Mouse (Mus musculus): ENCODE results near the gene Rbm20. TPM values are rescaled to one million over a fixed set of nuclear protein-coding genes. Genes with fewer than 3 reads are reported as not detected.

Gene Rbm20
- total and polyA plus RNA-seq, 2 experiments from 2014 or later = 1.4 to 3.4 TPM

GRCm38 (mm10) chr19:53881786-53882185 lies 204.7 kb downstream of the Rbm20 start:
- TF ChIP-seq CTCF (IDR thresholded peaks at IDR 0.05; ENCODE audit: low read depth) = no peak
- Histone ChIP-seq H3K4me1 (ENCODE audit: insufficient read depth) (no peaks in the 10 kb centered on the region), H3K9me3 (ENCODE audit: low read length) (no peaks in the 10 kb centered on the region), H3K4me3 (ENCODE audit: low read depth, low read length) (no peak overlapping the region), H3K9ac (no peak overlapping the region), H3K36me3 (ENCODE audit: insufficient read depth) (no peaks in the 10 kb centered on the region), H3K27ac (ENCODE audit: low read depth, low read length) (no peak overlapping the region), H3K27me3 (ENCODE audit: insufficient read depth, low read length) (no peaks in the 10 kb centered on the region), H3K4me2 (ENCODE audit: low read depth) (no peak overlapping the region)
- no peak for DNase-seq
- 64% methylated on average over 5 of the region's 5 CpGs for WGBS
- no peak for ATAC-seq

DNA sequence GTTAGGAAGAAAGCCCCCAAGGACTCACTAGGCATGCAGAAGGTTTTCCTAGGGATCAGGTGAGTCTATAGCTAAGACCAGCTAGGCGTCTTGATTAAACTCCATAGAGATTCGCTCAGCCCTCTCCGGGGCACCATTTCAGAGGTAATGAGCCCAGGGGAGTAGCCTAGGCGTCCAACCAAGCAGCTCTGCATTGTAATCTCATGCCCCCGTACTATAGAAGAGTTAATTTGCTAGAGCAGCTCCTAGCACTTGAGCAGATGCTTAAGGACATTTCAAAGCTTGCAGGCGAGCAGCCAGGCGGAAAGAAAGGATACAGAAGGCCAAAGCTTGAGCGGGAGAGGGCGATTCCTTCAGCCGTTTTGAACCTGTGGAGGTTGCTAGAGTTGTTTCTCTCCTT lies 208.3 kb downstream of the Rbm20 start:
- no peaks in the 10 kb centered on the region for H3K27me3 ChIP-seq (ENCODE audit: insufficient read depth, low read length)
- no peaks in the 10 kb centered on the region for H3K36me3 ChIP-seq (ENCODE audit: insufficient read depth)
- H3K4me2 ChIP-seq (ENCODE audit: low read depth) = no peak overlapping the region
- WGBS = 11% methylated on average over 10 of the region's 10 CpGs
- H3K4me3 ChIP-seq (ENCODE audit: low read depth, low read length) = no peak overlapping the region
- no peak overlapping the region for H3K9ac ChIP-seq
- DNase-seq (no peak), ATAC-seq (no peak)
- no peaks in the 10 kb centered on the region for H3K4me1 ChIP-seq (ENCODE audit: insufficient read depth)
- H3K9me3 ChIP-seq (ENCODE audit: low read length) = no peaks in the 10 kb centered on the region
- TF ChIP-seq CTCF (IDR thresholded peaks at IDR 0.05; ENCODE audit: low read depth) = no peak
- H3K27ac ChIP-seq (ENCODE audit: low read depth, low read length) = no peak overlapping the region

- DNase-seq = no peak
- Histone ChIP-seq H3K9me3 (ENCODE audit: low read length) (no peaks in the 10 kb centered on the region), H3K27ac (ENCODE audit: low read depth, low read length) (no peak overlapping the region), H3K27me3 (ENCODE audit: insufficient read depth, low read length) (no peaks in the 10 kb centered on the region), H3K9ac (no peak overlapping the region), H3K36me3 (ENCODE audit: insufficient read depth) (no peaks in the 10 kb centered on the region), H3K4me1 (ENCODE audit: insufficient read depth) (no peaks in the 10 kb centered on the region), H3K4me2 (ENCODE audit: low read depth) (no peak overlapping the region), H3K4me3 (ENCODE audit: low read depth, low read length) (no peak overlapping the region)
- TF ChIP-seq CTCF (IDR thresholded peaks at IDR 0.05; ENCODE audit: low read depth) = no peak
- no peak for ATAC-seq
- WGBS = 95% methylated on average over 10 of the region's 10 CpGs
These were observed 209.7 kb downstream of the Rbm20 start for GRCm38 (mm10) chr19:53886576-53887370.

DNA sequence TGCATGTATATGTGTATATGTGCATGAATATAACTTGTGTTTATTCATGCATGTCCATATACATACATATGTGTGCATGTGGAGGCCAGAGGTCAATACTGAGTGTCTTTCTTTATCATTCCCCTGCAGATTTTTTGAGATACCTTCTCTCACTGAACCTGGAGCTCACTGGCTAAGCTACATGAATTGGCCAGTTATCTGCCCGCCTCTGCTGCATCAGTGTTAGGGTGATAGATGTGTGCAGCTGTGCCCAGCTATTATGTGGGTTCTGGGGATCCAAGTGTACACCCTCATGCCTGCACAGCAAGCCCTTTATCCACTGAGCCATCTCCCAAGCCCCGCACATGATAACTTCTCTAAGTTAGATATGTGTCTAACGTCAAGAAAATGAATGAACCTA lies 210.7 kb downstream of the Rbm20 start:
- TF ChIP-seq CTCF (IDR thresholded peaks at IDR 0.05; ENCODE audit: low read depth) = no peak

GRCm38 (mm10) chr19:53888331-53888730 lies 211.2 kb downstream of the Rbm20 start:
- whole genome bisulfite sequencing = 83% methylated on average over 9 of the region's 9 CpGs
- Histone ChIP-seq H3K27me3 (ENCODE audit: insufficient read depth, low read length) (no peaks in the 10 kb centered on the region), H3K4me1 (ENCODE audit: insufficient read depth) (no peaks in the 10 kb centered on the region), H3K9me3 (ENCODE audit: low read length) (no peaks in the 10 kb centered on the region), H3K9ac (no peak overlapping the region), H3K4me2 (ENCODE audit: low read depth) (no peak overlapping the region), H3K27ac (ENCODE audit: low read depth, low read length) (no peak overlapping the region), H3K4me3 (ENCODE audit: low read depth, low read length) (no peak overlapping the region), H3K36me3 (ENCODE audit: insufficient read depth) (no peaks in the 10 kb centered on the region)
- no peak for ATAC-seq
- DNase-seq = no peak
- TF ChIP-seq CTCF (IDR thresholded peaks at IDR 0.05; ENCODE audit: low read depth) = no peak

More for the DNA sequence above, 210.7 kb downstream of the Rbm20 start:
- no peaks in the 10 kb centered on the region for H3K36me3 ChIP-seq (ENCODE audit: insufficient read depth)
- ATAC-seq = no peak
- no peaks in the 10 kb centered on the region for H3K27me3 ChIP-seq (ENCODE audit: insufficient read depth, low read length)
- H3K9me3 ChIP-seq (ENCODE audit: low read length) = no peaks in the 10 kb centered on the region
- H3K4me1 ChIP-seq (ENCODE audit: insufficient read depth) = no peaks in the 10 kb centered on the region
- no peak for DNase-seq
- no peak overlapping the region for H3K9ac ChIP-seq
- no peak overlapping the region for H3K4me3 ChIP-seq (ENCODE audit: low read depth, low read length)
- 83% methylated on average over 3 of the region's 3 CpGs for WGBS
- H3K27ac ChIP-seq (ENCODE audit: low read depth, low read length) = no peak overlapping the region
- no peak overlapping the region for H3K4me2 ChIP-seq (ENCODE audit: low read depth)

DNA sequence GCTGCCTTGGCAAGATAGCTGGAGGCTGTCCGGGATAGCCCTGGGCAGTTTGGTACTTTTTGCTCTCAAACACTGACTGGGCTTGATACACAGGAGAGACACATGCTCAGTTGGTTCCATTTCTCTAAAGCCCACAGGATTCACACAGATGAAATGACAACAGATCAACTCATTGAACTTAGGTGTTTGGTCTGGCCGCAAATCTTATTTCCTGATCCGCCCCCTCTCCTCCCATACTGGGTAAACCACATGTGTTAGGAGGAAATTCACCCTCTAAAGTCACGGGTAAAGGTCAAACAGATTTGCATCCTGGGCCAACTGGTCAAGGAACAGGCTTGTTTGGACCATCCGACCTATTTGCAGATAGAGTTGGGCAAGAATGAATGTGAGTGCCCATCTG lies 212.4 kb downstream of the Rbm20 start:
- WGBS = 83% methylated on average over 5 of the region's 5 CpGs

DNA sequence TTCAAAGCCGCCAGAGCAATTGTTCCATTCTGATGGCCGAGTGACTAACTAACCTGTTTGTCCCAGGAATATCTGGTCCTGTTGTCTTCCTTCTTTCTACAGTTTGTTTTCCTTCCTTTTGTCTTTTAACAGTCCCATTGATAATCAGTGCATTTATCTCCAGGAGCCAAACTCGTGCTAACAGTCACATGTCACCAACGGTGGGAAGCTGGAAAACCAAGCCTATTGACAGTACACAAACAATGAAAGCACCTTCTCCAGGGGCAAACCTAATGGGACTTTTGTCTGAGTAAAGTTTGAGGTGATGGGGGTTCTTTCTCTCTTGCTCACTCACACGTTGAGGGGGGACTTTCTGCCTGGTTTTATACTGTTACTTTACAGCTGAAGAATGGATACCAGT lies 213.2 kb downstream of the Rbm20 start:
- 55% methylated on average over 5 of the region's 5 CpGs for WGBS
- Histone ChIP-seq H3K9me3 (ENCODE audit: low read length) (no peaks in the 10 kb centered on the region), H3K4me1 (ENCODE audit: insufficient read depth) (no peaks in the 10 kb centered on the region), H3K4me3 (ENCODE audit: low read depth, low read length) (no peak overlapping the region), H3K36me3 (ENCODE audit: insufficient read depth) (no peaks in the 10 kb centered on the region), H3K9ac (no peak overlapping the region), H3K4me2 (ENCODE audit: low read depth) (no peak overlapping the region), H3K27me3 (ENCODE audit: insufficient read depth, low read length) (no peaks in the 10 kb centered on the region), H3K27ac (ENCODE audit: low read depth, low read length) (no peak overlapping the region)
- no peak for DNase-seq
- ATAC-seq = no peak
- no peak for TF ChIP-seq CTCF (IDR thresholded peaks at IDR 0.05; ENCODE audit: low read depth)

More for the DNA sequence above, 212.4 kb downstream of the Rbm20 start:
- no peak overlapping the region for H3K9ac ChIP-seq
- H3K9me3 ChIP-seq (ENCODE audit: low read length) = no peaks in the 10 kb centered on the region
- no peak for TF ChIP-seq CTCF (IDR thresholded peaks at IDR 0.05; ENCODE audit: low read depth)
- H3K4me2 ChIP-seq (ENCODE audit: low read depth) = no peak overlapping the region
- H3K27me3 ChIP-seq (ENCODE audit: insufficient read depth, low read length) = no peaks in the 10 kb centered on the region
- H3K4me3 ChIP-seq (ENCODE audit: low read depth, low read length) = no peak overlapping the region
- H3K4me1 ChIP-seq (ENCODE audit: insufficient read depth) = no peaks in the 10 kb centered on the region
- H3K36me3 ChIP-seq (ENCODE audit: insufficient read depth) = no peaks in the 10 kb centered on the region
- DNase-seq (no peak), ATAC-seq (no peak)
- no peak overlapping the region for H3K27ac ChIP-seq (ENCODE audit: low read depth, low read length)

Data from forebrain, postnatal 0 days (tissue).